Mouse (Mus musculus) olfactory bulb, adult 2 months (tissue): ENCODE results near the gene Rdh9.

Source experiments
- CTCF ChIP-seq: fragments of 200-500 bp; IDR thresholded peaks from 2 replicates; pipeline ENCODE4 v1.5.1; 2012; ENCODE audit warnings: low read depth, mild to moderate bottlenecking, low read length, moderate library complexity; ENCODE audit not compliant: insufficient read depth
- POLR2A ChIP-seq: fragments of 200-500 bp; IDR thresholded peaks from 2 replicates; pipeline ENCODE4 v1.6.1; 2012; ENCODE audit warnings: mild to moderate bottlenecking, low read depth, low read length, moderate library complexity; ENCODE audit not compliant: insufficient read depth

DNA sequence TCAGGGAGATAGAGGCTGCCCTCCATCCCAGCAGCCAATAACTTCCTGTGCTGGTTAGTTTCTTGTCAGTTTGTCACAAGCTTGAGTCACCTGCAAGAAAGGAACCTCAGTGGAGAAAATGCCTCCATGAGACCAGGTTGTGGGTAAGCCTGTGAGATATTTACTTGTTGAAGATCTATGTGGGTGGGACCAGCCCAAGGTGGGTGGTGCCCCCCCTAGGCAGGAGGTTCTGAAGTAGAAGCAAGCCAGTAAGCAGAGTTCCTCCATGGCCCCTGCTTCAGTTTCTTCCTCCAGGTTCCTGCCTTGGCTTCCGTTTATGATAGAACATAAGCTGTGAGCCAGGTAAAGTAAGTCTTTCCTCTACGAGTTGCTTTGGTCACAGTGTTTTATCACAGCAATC lies 39.9 kb upstream of the Rdh9 start:
- TF ChIP-seq CTCF (no peak), POLR2A (no peak)
